Mouse (Mus musculus): ENCODE results near the gene Plpp2. TPM values are rescaled to one million over a fixed set of nuclear protein-coding genes. Genes with fewer than 3 reads are reported as not detected.

The Plpp2 gene
- total RNA-seq, 1 experiment from 2014 or later, result 11.1 TPM

- 0 out of 4 replicates have a peak, but pooled peaks of 1 of the 2 experiments have one; percentile 12 for ATAC-seq (replicated peaks in 1 of 2; ENCODE audit: insufficient read depth in 1 of 2, low FRiP score in 2 of 2, low TSS enrichment in 1 of 2, low read depth in 1 of 2, poor library complexity in 2 of 2, severe bottlenecking in 2 of 2)
These were observed 4.7 kb upstream of the Plpp2 start for GRCm38 (mm10) chr10:79538323-79538722.

DNA sequence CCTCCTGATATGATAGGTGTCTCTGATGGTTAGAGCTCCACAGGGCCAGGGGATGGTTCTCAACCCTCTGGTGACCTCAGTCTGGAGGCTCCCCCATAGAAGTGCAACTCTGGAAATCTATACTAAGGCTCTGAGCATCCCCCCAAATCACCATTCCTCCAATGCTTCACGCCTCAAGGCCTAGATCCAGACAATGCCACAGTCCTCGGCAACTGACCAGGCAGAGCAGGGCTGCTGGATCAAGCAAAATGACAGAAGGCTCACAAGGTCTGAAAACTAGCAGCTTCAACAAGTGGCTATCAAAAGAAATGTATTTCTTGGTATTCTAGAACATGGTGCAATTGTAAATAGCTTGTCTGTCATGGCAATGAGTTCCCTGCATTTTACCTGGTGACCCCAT lies 4.2 kb upstream of the Plpp2 start:
- ATAC-seq (replicated peaks in 1 of 2; ENCODE audit: insufficient read depth in 1 of 2, low FRiP score in 2 of 2, low TSS enrichment in 1 of 2, low read depth in 1 of 2, poor library complexity in 2 of 2, severe bottlenecking in 2 of 2), result no peak

- ATAC-seq (replicated peaks in 1 of 2; ENCODE audit: insufficient read depth in 1 of 2, low FRiP score in 2 of 2, low TSS enrichment in 1 of 2, low read depth in 1 of 2, poor library complexity in 2 of 2, severe bottlenecking in 2 of 2), result no peak
These were observed 3.7 kb upstream of the Plpp2 start for GRCm38 (mm10) chr10:79537271-79537670.

DNA sequence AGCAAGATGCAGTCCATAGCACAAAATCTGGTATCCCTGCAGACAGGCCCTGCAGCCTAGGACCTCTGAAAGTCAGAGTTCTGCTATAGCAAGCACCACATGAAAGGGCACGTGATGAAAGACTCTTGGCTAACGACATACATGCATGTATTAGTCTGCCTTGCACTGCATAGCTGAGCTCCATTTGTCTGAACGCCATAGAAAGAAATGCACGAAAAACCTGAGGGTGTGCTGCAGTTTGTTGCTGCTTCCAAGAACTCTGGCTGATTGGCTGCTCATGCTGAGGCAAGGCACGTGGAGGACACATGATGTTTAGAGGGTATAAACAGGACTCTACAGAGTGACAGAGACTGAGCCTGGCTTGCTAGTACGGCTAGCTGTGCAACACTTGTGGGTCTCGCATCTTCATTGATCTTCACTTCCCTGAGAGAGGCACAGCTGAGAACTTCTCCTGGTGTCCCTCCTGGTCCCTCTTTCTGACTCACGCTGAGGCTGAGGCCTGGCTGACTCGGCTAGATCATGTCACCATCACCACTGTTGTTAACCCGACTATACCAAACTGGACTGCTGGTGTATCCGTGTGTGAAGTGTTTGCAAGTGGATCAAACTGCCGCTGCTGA lies 3.0 kb upstream of the Plpp2 start:
- ATAC-seq (replicated peaks in 1 of 2; ENCODE audit: insufficient read depth in 1 of 2, low FRiP score in 2 of 2, low TSS enrichment in 1 of 2, low read depth in 1 of 2, poor library complexity in 2 of 2, severe bottlenecking in 2 of 2), result no peak

GRCm38 (mm10) chr10:79535431-79535830 lies 1.8 kb upstream of the Plpp2 start:
- ATAC-seq (replicated peaks in 1 of 2; ENCODE audit: insufficient read depth in 1 of 2, low FRiP score in 2 of 2, low TSS enrichment in 1 of 2, low read depth in 1 of 2, poor library complexity in 2 of 2, severe bottlenecking in 2 of 2), result no peak

DNA sequence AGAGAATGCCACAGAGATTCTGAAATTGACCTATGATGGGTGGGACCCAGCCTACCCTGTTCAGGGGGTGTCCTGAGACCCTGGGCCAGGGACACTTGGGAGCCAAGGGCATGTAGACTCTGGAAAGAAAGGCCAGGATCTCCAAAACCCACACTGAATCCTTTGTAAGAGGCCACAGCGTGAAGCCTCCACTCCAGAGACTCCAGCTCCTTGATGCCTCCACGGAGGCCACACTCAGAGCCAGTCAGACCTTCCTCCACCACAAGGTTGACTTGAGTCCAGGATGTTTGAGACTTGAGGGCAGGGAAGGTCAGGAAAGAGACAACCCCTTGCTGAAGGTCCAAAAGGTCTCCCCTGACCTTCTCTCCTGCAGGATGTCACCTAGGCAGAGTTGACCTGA lies 830 bp upstream of the Plpp2 start:
- ATAC-seq (replicated peaks in 1 of 2; ENCODE audit: insufficient read depth in 1 of 2, low FRiP score in 2 of 2, low TSS enrichment in 1 of 2, low read depth in 1 of 2, poor library complexity in 2 of 2, severe bottlenecking in 2 of 2), result no peak

- no peak for ATAC-seq (replicated peaks in 1 of 2; ENCODE audit: insufficient read depth in 1 of 2, low FRiP score in 2 of 2, low TSS enrichment in 1 of 2, low read depth in 1 of 2, poor library complexity in 2 of 2, severe bottlenecking in 2 of 2)
These were observed 918 bp downstream of the Plpp2 start for GRCm38 (mm10) chr10:79532678-79533077.

- no peak for ATAC-seq (replicated peaks in 1 of 2; ENCODE audit: insufficient read depth in 1 of 2, low FRiP score in 2 of 2, low TSS enrichment in 1 of 2, low read depth in 1 of 2, poor library complexity in 2 of 2, severe bottlenecking in 2 of 2)
These were observed 2.0 kb downstream of the Plpp2 start for GRCm38 (mm10) chr10:79531593-79531992.

- ATAC-seq (replicated peaks in 1 of 2; ENCODE audit: insufficient read depth in 1 of 2, low FRiP score in 2 of 2, low TSS enrichment in 1 of 2, low read depth in 1 of 2, poor library complexity in 2 of 2, severe bottlenecking in 2 of 2), result no peak
These were observed 2.9 kb downstream of the Plpp2 start for GRCm38 (mm10) chr10:79530721-79531120.

DNA sequence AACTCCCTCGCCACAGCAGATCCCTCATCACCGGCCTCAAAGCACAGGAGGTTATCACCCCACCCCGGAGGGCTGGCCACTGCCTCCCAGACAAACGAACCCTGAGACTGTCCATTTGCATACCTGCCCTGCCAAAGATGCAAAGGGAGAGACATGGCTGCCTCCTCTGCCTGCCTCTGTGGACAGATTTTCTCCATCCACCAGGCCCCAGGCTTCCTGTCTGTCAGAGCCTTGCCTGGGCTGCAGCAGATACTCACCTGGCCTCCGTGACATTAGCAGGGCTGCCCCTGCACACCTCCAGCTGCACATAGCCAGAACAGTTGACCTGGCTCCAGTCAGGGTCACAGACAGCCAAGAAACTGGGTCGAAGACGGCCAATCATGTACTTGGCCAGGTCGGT lies 3.4 kb downstream of the Plpp2 start:
- ATAC-seq (replicated peaks in 1 of 2; ENCODE audit: insufficient read depth in 1 of 2, low FRiP score in 2 of 2, low TSS enrichment in 1 of 2, low read depth in 1 of 2, poor library complexity in 2 of 2, severe bottlenecking in 2 of 2), result no peak

- ATAC-seq (replicated peaks in 1 of 2; ENCODE audit: insufficient read depth in 1 of 2, low FRiP score in 2 of 2, low TSS enrichment in 1 of 2, low read depth in 1 of 2, poor library complexity in 2 of 2, severe bottlenecking in 2 of 2), result no peak
These were observed 5.5 kb downstream of the Plpp2 start for GRCm38 (mm10) chr10:79528081-79528480.

DNA sequence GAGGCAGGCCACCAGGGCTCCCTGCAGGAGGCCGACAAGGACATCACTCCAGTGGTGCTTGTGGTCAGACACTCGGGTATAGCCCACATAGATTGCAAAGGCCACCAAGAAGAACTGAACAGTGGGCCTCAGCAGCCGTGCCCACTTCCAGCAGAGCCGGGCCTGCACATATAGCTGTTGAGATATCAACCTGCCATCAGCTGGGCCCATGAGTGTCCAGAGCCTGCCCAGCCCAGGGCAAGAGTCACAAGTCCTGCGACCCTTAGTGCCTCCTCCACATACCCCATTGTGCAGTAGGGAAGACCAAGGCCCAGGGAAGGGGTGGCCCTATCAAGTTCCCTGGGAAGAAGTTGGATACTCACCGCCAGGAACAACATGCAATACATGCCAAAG lies 6.1 kb downstream of the Plpp2 start:
- no peak for ATAC-seq (replicated peaks in 1 of 2; ENCODE audit: insufficient read depth in 1 of 2, low FRiP score in 2 of 2, low TSS enrichment in 1 of 2, low read depth in 1 of 2, poor library complexity in 2 of 2, severe bottlenecking in 2 of 2)

DNA sequence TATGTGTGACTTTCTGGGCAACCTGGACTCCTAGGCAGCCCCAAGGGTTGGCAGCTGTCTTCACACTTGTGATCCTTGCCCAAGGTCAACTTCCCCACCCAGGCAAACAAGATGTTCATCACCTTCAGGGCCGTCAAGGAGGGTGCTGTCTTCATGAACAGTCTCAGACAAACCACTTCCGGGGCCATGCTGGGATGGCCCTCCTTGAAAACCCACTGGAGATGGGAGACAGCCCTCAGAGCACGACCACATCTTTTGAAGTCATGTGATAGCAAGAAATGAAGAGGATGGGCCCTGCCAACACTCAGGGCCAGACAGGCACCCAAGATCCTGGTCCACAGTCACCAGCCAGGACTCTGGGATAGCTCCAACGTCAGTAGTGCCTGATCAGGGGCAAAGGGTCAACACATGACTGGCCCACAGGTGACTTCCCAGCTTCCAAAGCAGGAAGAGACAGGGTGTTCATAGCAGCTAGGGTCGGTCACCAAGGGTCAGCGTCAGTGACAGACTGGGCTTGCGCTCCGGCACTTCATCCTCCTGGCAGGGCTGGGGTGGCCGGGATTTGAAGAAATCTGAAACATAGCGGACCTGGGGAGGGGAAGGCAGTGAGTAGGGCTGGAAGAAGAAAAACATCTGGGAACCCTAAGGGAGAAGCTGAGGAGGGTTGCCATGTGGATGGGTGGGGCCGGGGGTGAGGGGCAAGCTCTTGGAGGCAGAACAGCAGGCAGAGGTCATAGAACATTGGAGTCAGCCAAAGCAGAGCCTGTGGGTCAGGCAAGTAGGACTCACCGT lies 6.7 kb downstream of the Plpp2 start:
- no peak for ATAC-seq (replicated peaks in 1 of 2; ENCODE audit: insufficient read depth in 1 of 2, low FRiP score in 2 of 2, low TSS enrichment in 1 of 2, low read depth in 1 of 2, poor library complexity in 2 of 2, severe bottlenecking in 2 of 2)

- no peak for ATAC-seq (replicated peaks in 1 of 2; ENCODE audit: insufficient read depth in 1 of 2, low FRiP score in 2 of 2, low TSS enrichment in 1 of 2, low read depth in 1 of 2, poor library complexity in 2 of 2, severe bottlenecking in 2 of 2)
These were observed 7.9 kb downstream of the Plpp2 start for GRCm38 (mm10) chr10:79525456-79526325.

GRCm38 (mm10) chr10:79524433-79524832 lies 9.2 kb downstream of the Plpp2 start:
- no peak for ATAC-seq (replicated peaks in 1 of 2; ENCODE audit: insufficient read depth in 1 of 2, low FRiP score in 2 of 2, low TSS enrichment in 1 of 2, low read depth in 1 of 2, poor library complexity in 2 of 2, severe bottlenecking in 2 of 2)

GRCm38 (mm10) chr10:79506709-79507108 lies 26.9 kb downstream of the Plpp2 start:
- peak; percentile 53 to 79 for ATAC-seq (replicated peaks in 1 of 2; ENCODE audit: insufficient read depth in 1 of 2, low FRiP score in 2 of 2, low TSS enrichment in 1 of 2, low read depth in 1 of 2, poor library complexity in 2 of 2, severe bottlenecking in 2 of 2)

DNA sequence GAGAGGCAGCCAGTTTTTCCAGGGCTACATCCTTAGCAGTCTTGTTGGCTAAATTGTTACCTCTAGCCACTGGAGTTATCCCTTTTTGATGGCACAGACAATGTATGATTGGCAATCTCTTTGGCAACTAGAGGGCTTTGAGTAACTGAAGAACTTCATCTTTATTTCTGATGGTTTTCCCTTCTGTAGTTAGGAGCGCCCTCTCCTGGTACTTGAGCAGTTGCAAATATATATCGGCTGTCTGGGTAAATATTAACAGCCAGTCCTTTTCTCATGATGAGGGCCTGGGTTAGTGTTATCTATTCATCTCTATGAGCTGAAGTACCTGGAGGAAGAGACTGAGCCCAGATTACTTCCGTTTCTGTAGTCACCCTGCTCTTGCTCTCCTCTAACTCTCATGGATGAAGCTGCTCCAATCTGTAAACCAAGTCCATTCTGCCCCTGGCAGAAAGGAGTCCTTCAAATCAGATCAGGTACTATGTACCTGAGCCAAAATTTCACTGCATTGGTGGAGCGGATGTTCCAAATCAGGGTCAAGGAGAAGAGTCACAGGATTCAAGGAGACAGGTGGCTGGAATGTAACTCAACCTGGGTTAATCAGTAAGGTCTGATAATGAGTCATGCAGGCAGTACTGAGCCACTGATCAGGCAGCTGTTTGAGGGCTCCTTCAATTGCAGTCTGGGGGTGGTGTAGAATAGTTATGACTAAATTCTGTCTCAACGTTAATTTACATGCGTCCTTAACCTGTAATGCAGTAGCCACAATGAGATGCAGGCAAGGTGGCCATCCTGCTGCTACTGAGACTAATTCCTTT lies 30.6 kb downstream of the Plpp2 start:
- no peak for ATAC-seq (replicated peaks in 1 of 2; ENCODE audit: insufficient read depth in 1 of 2, low FRiP score in 2 of 2, low TSS enrichment in 1 of 2, low read depth in 1 of 2, poor library complexity in 2 of 2, severe bottlenecking in 2 of 2)
